Comparison of ENCODE assay signal across 8 mouse cellular contexts in the genomic region with DNA sequence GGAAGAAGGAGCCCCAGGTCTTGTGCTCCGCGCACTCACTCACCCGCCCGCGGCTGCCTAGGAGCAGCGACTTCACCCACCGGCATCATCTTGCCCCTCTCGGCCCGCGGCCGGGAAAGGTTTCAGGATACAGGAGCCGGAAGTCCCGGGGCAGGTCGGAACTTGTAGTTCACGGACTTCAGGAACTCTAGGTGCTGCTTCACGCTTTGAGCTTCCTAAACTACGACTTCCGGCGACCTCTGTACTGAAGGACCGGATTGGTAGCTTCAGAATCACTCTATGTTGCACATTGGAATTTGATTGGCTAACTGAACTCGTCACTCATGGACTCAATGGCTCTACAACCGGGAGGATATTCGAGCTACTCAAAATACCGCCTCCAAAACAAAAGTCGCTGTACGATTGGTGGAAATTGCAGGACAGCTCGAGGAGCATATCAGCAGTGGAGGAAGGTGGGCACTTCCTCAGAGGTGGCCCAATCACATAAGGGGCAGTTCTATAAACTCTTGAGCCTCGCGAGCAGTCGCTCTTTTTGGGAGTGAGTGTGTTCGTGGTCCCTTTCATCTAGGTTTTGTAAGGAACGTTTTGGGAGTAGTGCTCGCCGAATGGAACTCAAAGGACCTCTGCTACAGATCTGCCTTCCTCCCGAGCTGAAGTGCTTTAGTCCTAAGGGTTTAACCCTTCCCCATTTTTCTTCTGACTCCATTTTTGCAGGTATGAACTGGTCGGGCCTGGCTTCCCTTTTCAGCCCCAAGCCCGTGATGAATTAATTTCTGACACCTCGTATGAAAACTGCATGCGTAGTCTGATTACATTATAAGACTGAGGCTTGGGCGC. TPM values are rescaled to one million over a fixed set of nuclear protein-coding genes. Genes with fewer than 3 reads are reported as not detected.
DNase-seq lines count a peak whose midpoint lies in the region; ATAC-seq and TF ChIP-seq lines count a peak whose summit lies in the region.

A gene (minus strand): TSS at position 216 of the 837 bp plus-strand sequence.

- peak within 1 kb of the TSS; percentile 74 for H3K4me3 ChIP-seq in embryonic facial prominence, embryonic 13.5 days
- H3K4me3 ChIP-seq in kidney, adult 2 months (ENCODE audit: insufficient read depth, low read depth, low read length) = peak within 1 kb of the TSS; percentile 78
- peak within 1 kb of the TSS; percentile 72 for H3K4me3 ChIP-seq in limb, embryonic 12.5 days (replicated peaks)
- H3K4me3 ChIP-seq in midbrain, embryonic 15.5 days = peak within 1 kb of the TSS; percentile 94
- H3K4me3 ChIP-seq in spleen, adult 2 months (ENCODE audit: extremely low read depth, insufficient read depth, insufficient read length) = peak within 1 kb of the TSS; percentile 84

- H3K9me3 ChIP-seq in embryonic facial prominence, embryonic 13.5 days = no peaks in the 10 kb centered on the region
- no peaks in the 10 kb centered on the region for H3K9me3 ChIP-seq in limb, embryonic 12.5 days
- H3K9me3 ChIP-seq in midbrain, embryonic 15.5 days = no peaks in the 10 kb centered on the region

- TF ChIP-seq POLR2A in kidney, adult 2 months (IDR thresholded peaks at IDR 0.05; ENCODE audit: low read depth, low read length) = peak; percentile 62
- TF ChIP-seq POLR2A in spleen, adult 2 months (IDR thresholded peaks at IDR 0.05; ENCODE audit: low read depth, low read length) = peak; percentile 93

- peaks cover 58% of the 10 kb centered on the region for H3K4me1 ChIP-seq in embryonic facial prominence, embryonic 13.5 days
- peaks cover 12% of the 10 kb centered on the region for H3K4me1 ChIP-seq in kidney, adult 2 months (ENCODE audit: control insufficient read depth, insufficient read depth, low read length)
- peaks cover 52% of the 10 kb centered on the region for H3K4me1 ChIP-seq in limb, embryonic 12.5 days (replicated peaks)
- peaks cover 62% of the 10 kb centered on the region for H3K4me1 ChIP-seq in midbrain, embryonic 15.5 days
- H3K4me1 ChIP-seq in spleen, adult 2 months (ENCODE audit: control insufficient read depth, insufficient read depth, insufficient read length) = peaks cover 16% of the 10 kb centered on the region; the same call in 1 of the 2 replicates

- H3K27ac ChIP-seq in embryonic facial prominence, embryonic 13.5 days = peak within 1 kb of the TSS; percentile 91
- peak within 1 kb of the TSS; percentile 58; the same call in 1 of the 2 replicates for H3K27ac ChIP-seq in kidney, adult 2 months (ENCODE audit: insufficient read depth, low read depth, low read length)
- H3K27ac ChIP-seq in limb, embryonic 12.5 days = peak within 1 kb of the TSS; percentile 90
- peak within 1 kb of the TSS; percentile 89 for H3K27ac ChIP-seq in midbrain, embryonic 15.5 days
- peak within 1 kb of the TSS; percentile 74 for H3K27ac ChIP-seq in spleen, adult 2 months (ENCODE audit: insufficient read depth, low read length)

- ATAC-seq in embryonic facial prominence, embryonic 13.5 days (ENCODE audit: insufficient number of reproducible peaks, insufficient read depth, low FRiP score, low TSS enrichment, low read depth) = peak; percentile 96
- ATAC-seq in limb, embryonic 12.5 days (ENCODE audit: insufficient number of reproducible peaks, insufficient read depth, low FRiP score, low TSS enrichment, low read depth) = peak; percentile 97
- ATAC-seq in midbrain, embryonic 15.5 days (replicated peaks) = peak; percentile 97

- no peak for TF ChIP-seq CTCF in kidney, adult 2 months (conservative IDR thresholded peaks at IDR 0.05; ENCODE audit: insufficient read depth, insufficient read length, low read depth, low read length)
- TF ChIP-seq CTCF in spleen, adult 2 months (IDR thresholded peaks at IDR 0.05; ENCODE audit: extremely low read depth, insufficient read depth, insufficient read length, insufficient replicate concordance) = no peak

- peaks cover 28% of the 10 kb centered on the region for H3K36me3 ChIP-seq in embryonic facial prominence, embryonic 13.5 days
- no peaks in the 10 kb centered on the region for H3K36me3 ChIP-seq in kidney, adult 2 months (ENCODE audit: control insufficient read depth, insufficient read depth, low read length)
- peaks cover 24% of the 10 kb centered on the region; the same call in 1 of the 2 replicates for H3K36me3 ChIP-seq in limb, embryonic 12.5 days
- H3K36me3 ChIP-seq in midbrain, embryonic 15.5 days (replicated peaks) = no peaks in the 10 kb centered on the region
- H3K36me3 ChIP-seq in spleen, adult 2 months (ENCODE audit: control insufficient read depth, insufficient read depth, low read length) = peaks cover 7% of the 10 kb centered on the region; the same call in 1 of the 2 replicates

- peak within 1 kb of the TSS; percentile 77 for H3K4me2 ChIP-seq in embryonic facial prominence, embryonic 13.5 days
- H3K4me2 ChIP-seq in limb, embryonic 12.5 days = peak within 1 kb of the TSS; percentile 89
- peak within 1 kb of the TSS; percentile 81 for H3K4me2 ChIP-seq in midbrain, embryonic 15.5 days

- under 1% methylated on average over 40 of the region's 40 CpGs for WGBS in embryonic facial prominence, embryonic 13.5 days
- under 1% methylated on average over 40 of the region's 40 CpGs for WGBS in kidney, adult 2 months
- WGBS in limb, embryonic 12.5 days = under 1% methylated on average over 40 of the region's 40 CpGs
- under 1% methylated on average over 40 of the region's 40 CpGs for WGBS in midbrain, embryonic 15.5 days
- WGBS in spleen, adult 2 months = under 1% methylated on average over 40 of the region's 40 CpGs

- no peaks in the 10 kb centered on the region for H3K27me3 ChIP-seq in embryonic facial prominence, embryonic 13.5 days
- no peaks in the 10 kb centered on the region for H3K27me3 ChIP-seq in kidney, adult 2 months (replicated peaks; ENCODE audit: control insufficient read depth, insufficient read depth, low read length)
- no peaks in the 10 kb centered on the region for H3K27me3 ChIP-seq in limb, embryonic 12.5 days
- no peaks in the 10 kb centered on the region for H3K27me3 ChIP-seq in midbrain, embryonic 15.5 days (replicated peaks)
- no peaks in the 10 kb centered on the region for H3K27me3 ChIP-seq in spleen, adult 2 months (ENCODE audit: control insufficient read depth, insufficient read depth, low read length)

- peak; percentile 93 for DNase-seq in 3134 (ENCODE audit: extremely low read depth, insufficient read length, low spot score)
- DNase-seq in adrenal gland, postnatal 36 days = peak; percentile 92 to 93
- DNase-seq in heart, adult 18-20 months = peak; percentile 96 to 99
- DNase-seq in kidney, adult 2 months = peak; percentile 100
- peak; percentile 90 to 100 for DNase-seq in spleen, adult 2 months (ENCODE audit: low read depth in 1 of 2, low spot score in 2 of 2)

- H3K9ac ChIP-seq in embryonic facial prominence, embryonic 13.5 days = peak within 1 kb of the TSS; percentile 92
- H3K9ac ChIP-seq in limb, embryonic 12.5 days (replicated peaks) = peak within 1 kb of the TSS; percentile 77
- peak within 1 kb of the TSS; percentile 95 for H3K9ac ChIP-seq in midbrain, embryonic 15.5 days

RNA-seq across cellular contexts. Expression of the gene that starts here (rescaled TPM):
- 100 to 1,000 TPM in 1 of 2 experiments, 10 to 100 TPM in 1; 94.7 to 118 TPM for total RNA-seq in adrenal gland, postnatal 36 days (2021)
- 96.1 and 97.1 TPM in 2 replicates for polyA plus RNA-seq in embryonic facial prominence, embryonic 13.5 days (2015; fragmentation: Nextera tagmentation; extraction: Ambion mirVana)
- total RNA-seq in heart, adult 18-20 months (2021) = 10 to 100 TPM; 35.8 to 38.5 TPM
- 108 and 124 TPM in 2 replicates for polyA plus RNA-seq in kidney, adult 2 months (2012; rRNA removed)
- 97.4 and 101 TPM in 2 replicates for polyA plus RNA-seq in limb, embryonic 12.5 days (2016; fragmentation: Nextera tagmentation; extraction: Ambion mirVana)
- polyA plus RNA-seq in midbrain, embryonic 15.5 days (2015; fragmentation: Nextera tagmentation; extraction: Ambion mirVana) = 108 and 112 TPM in 2 replicates
- 182 and 213 TPM in 2 replicates for polyA plus RNA-seq in spleen, adult 2 months (2012; rRNA removed)

Comparison
In these comparisons a context has a peak if more than half of its experiments do, and no peak if none do; other contexts are left out.
1. Peak in every context shown above with its lines: DNase-seq, ATAC-seq, H3K4me3 ChIP-seq and H3K27ac ChIP-seq.